In genomic region chr19:45737208-45737845, GRCm38 (mm10) we compare ENCODE assay signal across 9 mouse cellular contexts. TPM values are rescaled to one million over a fixed set of nuclear protein-coding genes. Genes with fewer than 3 reads are reported as not detected.
DNase-seq lines count a peak whose midpoint lies in the region; ATAC-seq and TF ChIP-seq lines count a peak whose summit lies in the region.
"Had no signal": no experiment of that assay in that cellular context is flagged by ENCODE, and none has a peak within 500 bp of the region (broad histone marks: within the 10 kb centered on the region; RNA-seq: fewer than 3 reads in every experiment).

No protein-coding gene starts in this region.

- no peak for DNase-seq in layer of hippocampus, adult 2 months (ENCODE audit: low spot score in 2 of 2)
- DNase-seq in layer of hippocampus, postnatal 10 days (ENCODE audit: low spot score in 2 of 2): no peak
- no peak for DNase-seq in urinary bladder, postnatal 14 days (ENCODE audit: low spot score)
- DNase-seq in gastrocnemius, postnatal 10 days: no peak

- H3K4me2 ChIP-seq in embryonic facial prominence, embryonic 13.5 days: peak overlapping the region; percentile 64
- peak overlapping the region; percentile 52 for H3K4me2 ChIP-seq in intestine, embryonic 16.5 days (ENCODE audit: low read depth, low read length)
- H3K4me2 ChIP-seq in neural tube, embryonic 13.5 days: peak overlapping the region; percentile 51

- H3K4me1 ChIP-seq in embryonic facial prominence, embryonic 13.5 days: peaks cover 34% of the 10 kb centered on the region
- H3K4me1 ChIP-seq in intestine, embryonic 16.5 days (ENCODE audit: control insufficient read depth, insufficient read depth, low read length): peaks cover 18% of the 10 kb centered on the region
- H3K4me1 ChIP-seq in neural tube, embryonic 13.5 days (replicated peaks): peaks cover 36% of the 10 kb centered on the region

- no peaks in the 10 kb centered on the region for H3K9me3 ChIP-seq in embryonic facial prominence, embryonic 13.5 days
- no peaks in the 10 kb centered on the region for H3K9me3 ChIP-seq in intestine, embryonic 16.5 days (ENCODE audit: control insufficient read depth, low read length)
- H3K9me3 ChIP-seq in neural tube, embryonic 13.5 days: no peaks in the 10 kb centered on the region

- H3K36me3 ChIP-seq in embryonic facial prominence, embryonic 13.5 days: no peaks in the 10 kb centered on the region
- no peaks in the 10 kb centered on the region for H3K36me3 ChIP-seq in intestine, embryonic 16.5 days (ENCODE audit: control insufficient read depth, insufficient read depth, low read length)
- H3K36me3 ChIP-seq in neural tube, embryonic 13.5 days: no peaks in the 10 kb centered on the region

- peak overlapping the region; percentile 58 for H3K9ac ChIP-seq in embryonic facial prominence, embryonic 13.5 days
- peak overlapping the region; percentile 9; the same call in 1 of the 2 replicates for H3K9ac ChIP-seq in intestine, embryonic 16.5 days (ENCODE audit: low read depth, low read length)
- peak overlapping the region; percentile 41; the same call in 1 of the 2 replicates for H3K9ac ChIP-seq in neural tube, embryonic 13.5 days

- 0 out of 2 replicates have a peak, but pooled peaks have one; percentile 4 for ATAC-seq in embryonic facial prominence, embryonic 13.5 days (ENCODE audit: insufficient number of reproducible peaks, insufficient read depth, low FRiP score, low TSS enrichment, low read depth)
- ATAC-seq in intestine, embryonic 16.5 days: no peak; the same call in 1 of the 2 replicates
- ATAC-seq in neural tube, embryonic 13.5 days (ENCODE audit: low read depth): peak; percentile 42
- ATAC-seq in erythroblast, adult 5-6 weeks (replicated peaks; ENCODE audit: low FRiP score, poor library complexity, severe bottlenecking): no peak

- TF ChIP-seq CTCF in layer of hippocampus, adult 2 months (conservative IDR thresholded peaks at IDR 0.05): no peak

- no peak overlapping the region for H3K27ac ChIP-seq in layer of hippocampus, adult 2 months
- no peak overlapping the region for H3K27ac ChIP-seq in embryonic facial prominence, embryonic 13.5 days
- no peak overlapping the region for H3K27ac ChIP-seq in intestine, embryonic 16.5 days (ENCODE audit: low read length)
- H3K27ac ChIP-seq in neural tube, embryonic 13.5 days (replicated peaks): no peak overlapping the region

- H3K27me3 ChIP-seq in embryonic facial prominence, embryonic 13.5 days: peaks cover 99% of the 10 kb centered on the region
- peaks cover 60% of the 10 kb centered on the region for H3K27me3 ChIP-seq in intestine, embryonic 16.5 days (replicated peaks; ENCODE audit: control insufficient read depth, insufficient read depth, low read length)
- peaks cover 100% of the 10 kb centered on the region for H3K27me3 ChIP-seq in neural tube, embryonic 13.5 days

- peak overlapping the region; percentile 41 for H3K4me3 ChIP-seq in layer of hippocampus, adult 2 months
- H3K4me3 ChIP-seq in embryonic facial prominence, embryonic 13.5 days: peak overlapping the region; percentile 38
- peak overlapping the region; percentile 27 for H3K4me3 ChIP-seq in intestine, embryonic 16.5 days (ENCODE audit: low read length)
- H3K4me3 ChIP-seq in neural tube, embryonic 13.5 days: peak overlapping the region; percentile 20

- WGBS in embryonic facial prominence, embryonic 13.5 days: 5% methylated on average over 23 of the region's 23 CpGs
- WGBS in intestine, embryonic 16.5 days: 24% methylated on average over 23 of the region's 23 CpGs
- 10% methylated on average over 23 of the region's 23 CpGs for WGBS in neural tube, embryonic 13.5 days

RNA-seq across cellular contexts. Expression of gene Fgf8, which starts 5.4 kb away (rescaled TPM):
- total RNA-seq in layer of hippocampus, adult 2 months (2021): not detected
- not detected for total RNA-seq in layer of hippocampus, postnatal 10 days (2021)
- polyA plus RNA-seq in embryonic facial prominence, embryonic 13.5 days (2015; fragmentation: Nextera tagmentation; extraction: Ambion mirVana): 1.6 and 2.5 TPM in 2 replicates
- polyA plus RNA-seq in intestine, embryonic 16.5 days (2015; fragmentation: Nextera tagmentation; extraction: Ambion mirVana): 0.16 and 0.28 TPM in 2 replicates
- polyA plus RNA-seq in neural tube, embryonic 13.5 days (2015; fragmentation: Nextera tagmentation; extraction: Ambion mirVana): not detected in 2 replicates
- not detected for total RNA-seq in gastrocnemius, postnatal 10 days (2021)
- total RNA-seq in erythroblast, adult 5-6 weeks (2015; ENCODE audit: low replicate concordance): not detected in 2 replicates
- total RNA-seq in erythroblast, adult 5-6 weeks (2017; ENCODE audit: low replicate concordance): not detected in 2 replicates
- total RNA-seq: hematopoietic stem cell, adult 5-6 weeks had no signal

RNA-seq across cellular contexts. Expression of gene Npm3, which starts 12.1 kb away (rescaled TPM):
- 1 to 10 TPM; 7.3 to 9.7 TPM for total RNA-seq in layer of hippocampus, adult 2 months (2021)
- 10 to 100 TPM; 16.7 to 18.1 TPM for total RNA-seq in layer of hippocampus, postnatal 10 days (2021)
- 16.8 and 17.7 TPM in 2 replicates for polyA plus RNA-seq in embryonic facial prominence, embryonic 13.5 days (2015; fragmentation: Nextera tagmentation; extraction: Ambion mirVana)
- polyA plus RNA-seq in intestine, embryonic 16.5 days (2015; fragmentation: Nextera tagmentation; extraction: Ambion mirVana): 13.1 and 13.5 TPM in 2 replicates
- 6.4 and 6.7 TPM in 2 replicates for polyA plus RNA-seq in neural tube, embryonic 13.5 days (2015; fragmentation: Nextera tagmentation; extraction: Ambion mirVana)
- total RNA-seq in gastrocnemius, postnatal 10 days (2021): 10 to 100 TPM; 19.0 to 21.0 TPM
- total RNA-seq in erythroblast, adult 5-6 weeks (2015; ENCODE audit: low replicate concordance): 11.1 and 12.3 TPM in 2 replicates
- total RNA-seq in erythroblast, adult 5-6 weeks (2017; ENCODE audit: low replicate concordance): 9.4 and 22.3 TPM in 2 replicates

RNA-seq across cellular contexts. Expression of gene Mgea5, which starts 46.3 kb away (rescaled TPM):
- total RNA-seq in layer of hippocampus, adult 2 months (2021): 100 to 1,000 TPM; 166 to 170 TPM
- total RNA-seq in layer of hippocampus, postnatal 10 days (2021): 100 to 1,000 TPM; 134 to 157 TPM
- 70.7 and 74.5 TPM in 2 replicates for polyA plus RNA-seq in embryonic facial prominence, embryonic 13.5 days (2015; fragmentation: Nextera tagmentation; extraction: Ambion mirVana)
- 24.5 and 25.0 TPM in 2 replicates for polyA plus RNA-seq in intestine, embryonic 16.5 days (2015; fragmentation: Nextera tagmentation; extraction: Ambion mirVana)
- 79.4 and 81.4 TPM in 2 replicates for polyA plus RNA-seq in neural tube, embryonic 13.5 days (2015; fragmentation: Nextera tagmentation; extraction: Ambion mirVana)
- 10 to 100 TPM; 36.0 to 44.4 TPM for total RNA-seq in gastrocnemius, postnatal 10 days (2021)
- 124 and 142 TPM in 2 replicates for total RNA-seq in erythroblast, adult 5-6 weeks (2015; ENCODE audit: low replicate concordance)
- total RNA-seq in erythroblast, adult 5-6 weeks (2017; ENCODE audit: low replicate concordance): 257 and 309 TPM in 2 replicates

Comparison
In these comparisons a context has a peak if more than half of its experiments do, and no peak if none do; other contexts are left out.
1. ATAC-seq: peak in embryonic facial prominence, embryonic 13.5 days (single experiment) and neural tube, embryonic 13.5 days (single experiment); none in intestine, embryonic 16.5 days (single experiment) and erythroblast, adult 5-6 weeks (single experiment).
2. Peak in every context shown above with its lines, with median percentiles within 50 percentile points of each other: H3K4me3 ChIP-seq, H3K4me2 ChIP-seq and H3K9ac ChIP-seq.